Mouse (Mus musculus) heart, postnatal 0 days (tissue): ENCODE results near the gene Tmem30c. TPM values are rescaled to one million over a fixed set of nuclear protein-coding genes. Genes with fewer than 3 reads are reported as not detected.

Source experiments
- ATAC-seq: fragments of 200-750 bp; cut with Nextera tagmentation; 2 replicates; pipeline ENCODE4 v1.8.0; 2017; ENCODE audit warnings: low read depth, moderate number of reproducible peaks, moderate library complexity; ENCODE audit not compliant: insufficient read depth
- DNase-seq: peaks from one replicate; pipeline ENCODE4 v3.0.0-alpha.2; 2016; ENCODE audit warnings: low spot score
- H3K27ac ChIP-seq: fragments of 300-500 bp; sonication (generic); 2 replicates; pipeline ENCODE4 v1.5.1; 2014; ENCODE audit warnings: low read depth, mild to moderate bottlenecking
- H3K27me3 ChIP-seq: fragments of 300-500 bp; sonication (generic); 2 replicates; pipeline ENCODE4 v1.6.1; 2014; ENCODE audit warnings: low read length, mixed read lengths; ENCODE audit not compliant: control insufficient read depth, insufficient read depth
- H3K36me3 ChIP-seq: fragments of 300-500 bp; sonication (generic); replicated peaks from 2 replicates; pipeline ENCODE4 v1.6.1; 2014; ENCODE audit warnings: low read length, mixed read lengths; ENCODE audit not compliant: control insufficient read depth, insufficient read depth
- H3K4me1 ChIP-seq: fragments of 300-500 bp; sonication (generic); 2 replicates; pipeline ENCODE4 v1.6.1; 2014; ENCODE audit warnings: antibody characterized with exemption; ENCODE audit not compliant: control insufficient read depth, insufficient read depth
- H3K4me2 ChIP-seq: fragments of 300-500 bp; sonication (generic); 2 replicates; pipeline ENCODE4 v1.6.1; 2014; ENCODE audit warnings: low read depth, mild to moderate bottlenecking, low read length, moderate library complexity
- H3K4me3 ChIP-seq: fragments of 300-500 bp; sonication (generic); 2 replicates; pipeline ENCODE4 v1.5.1; 2014; ENCODE audit warnings: low read depth, low read length
- H3K9ac ChIP-seq: fragments of 300-500 bp; sonication (generic); replicated peaks from 2 replicates; pipeline ENCODE4 v1.6.1; 2014; ENCODE audit warnings: low read depth, low read length, mixed read lengths
- H3K9me3 ChIP-seq: fragments of 300-500 bp; sonication (generic); replicated peaks from 2 replicates; pipeline ENCODE4 v1.6.1; 2016; ENCODE audit warnings: low read length; ENCODE audit not compliant: control insufficient read depth
- CTCF ChIP-seq: IDR thresholded peaks from 2 replicates; pipeline ENCODE4 v1.5.1; 2016; ENCODE audit warnings: antibody characterized with exemption, control low read depth, low read depth
- EP300 ChIP-seq: IDR thresholded peaks from 2 replicates; pipeline ENCODE4 v1.6.1; 2016; ENCODE audit warnings: antibody characterized with exemption, low read depth
- WGBS: fragments of 180-500 bp; shearing (Covaris S2); extraction: QIAGEN DNeasy Blood & Tissue Kit; methylation state at CpG from one replicate; pipeline ENCODE4 v1.1.7; 2014; 5-methylcytosine and 5-hydroxymethylcytosine counted together
- polyA plus RNA-seq: library from polyadenylated mRNA; unstranded; fragments of >200 nt; fragmentation: Nextera tagmentation; extraction: Ambion mirVana; gene quantifications from 2 replicates; pipeline ENCODE4 v1.2.1, GENCODE M21; 2015
- total RNA-seq: library from RNA; depleted of rRNA; stranded (reverse); fragments of >200 nt; gene quantifications from 2 replicates; pipeline ENCODE4 v1.2.3, GENCODE M21; 2014; ENCODE audit warnings: low replicate concordance

Tmem30c gene
- total and polyA plus RNA-seq, 2 experiments from 2014 or later, result 0.04 TPM; not detected in 1

DNA sequence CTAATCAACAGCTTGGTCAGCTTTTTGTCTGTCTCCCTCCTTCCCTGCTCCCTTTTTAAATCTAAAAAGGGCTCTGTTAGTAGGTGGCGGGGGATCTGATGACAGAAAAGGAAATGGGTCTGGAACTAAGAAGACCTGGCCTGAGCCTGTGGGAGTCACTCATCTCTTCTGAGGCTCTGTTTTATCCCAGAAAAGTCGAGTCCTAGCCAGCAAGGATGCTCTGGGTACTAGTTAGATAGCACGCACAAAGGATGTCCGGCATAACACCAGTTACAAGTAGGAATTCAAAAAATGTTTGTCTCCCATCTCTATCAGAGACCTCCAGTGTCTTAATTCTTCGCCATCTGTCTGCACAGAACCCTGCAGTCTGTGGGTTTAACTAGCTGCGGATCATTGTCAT, 12.8 kb upstream of the Tmem30c start:
- no peak for ATAC-seq
- no peaks in the 10 kb centered on the region for H3K27me3 ChIP-seq
- no peak overlapping the region for H3K27ac ChIP-seq
- no peak overlapping the region for H3K4me3 ChIP-seq
- H3K4me1 ChIP-seq, result no peaks in the 10 kb centered on the region
- no peak for DNase-seq
- no peak for TF ChIP-seq CTCF
- no peak for TF ChIP-seq EP300
- WGBS, result 60% methylated on average over 6 of the region's 6 CpGs
- no peak overlapping the region for H3K9ac ChIP-seq
- no peaks in the 10 kb centered on the region; the same call in none of the 2 replicates for H3K36me3 ChIP-seq
- no peak overlapping the region for H3K4me2 ChIP-seq
- H3K9me3 ChIP-seq, result no peaks in the 10 kb centered on the region

- no peak overlapping the region for H3K9ac ChIP-seq
- H3K4me2 ChIP-seq, result no peak overlapping the region
- no peaks in the 10 kb centered on the region for H3K4me1 ChIP-seq
- DNase-seq (no peak), ATAC-seq (no peak)
- no peak overlapping the region for H3K4me3 ChIP-seq
- TF ChIP-seq EP300 (no peak), CTCF (no peak)
- no peak overlapping the region for H3K27ac ChIP-seq
- H3K9me3 ChIP-seq, result no peaks in the 10 kb centered on the region
- no peaks in the 10 kb centered on the region for H3K27me3 ChIP-seq
- 80% methylated on average over 19 of the region's 19 CpGs for WGBS
- H3K36me3 ChIP-seq, result no peaks in the 10 kb centered on the region; the same call in none of the 2 replicates
These were observed 11.1 kb upstream of the Tmem30c start for GRCm38 (mm10) chr16:57303716-57304115.

DNA sequence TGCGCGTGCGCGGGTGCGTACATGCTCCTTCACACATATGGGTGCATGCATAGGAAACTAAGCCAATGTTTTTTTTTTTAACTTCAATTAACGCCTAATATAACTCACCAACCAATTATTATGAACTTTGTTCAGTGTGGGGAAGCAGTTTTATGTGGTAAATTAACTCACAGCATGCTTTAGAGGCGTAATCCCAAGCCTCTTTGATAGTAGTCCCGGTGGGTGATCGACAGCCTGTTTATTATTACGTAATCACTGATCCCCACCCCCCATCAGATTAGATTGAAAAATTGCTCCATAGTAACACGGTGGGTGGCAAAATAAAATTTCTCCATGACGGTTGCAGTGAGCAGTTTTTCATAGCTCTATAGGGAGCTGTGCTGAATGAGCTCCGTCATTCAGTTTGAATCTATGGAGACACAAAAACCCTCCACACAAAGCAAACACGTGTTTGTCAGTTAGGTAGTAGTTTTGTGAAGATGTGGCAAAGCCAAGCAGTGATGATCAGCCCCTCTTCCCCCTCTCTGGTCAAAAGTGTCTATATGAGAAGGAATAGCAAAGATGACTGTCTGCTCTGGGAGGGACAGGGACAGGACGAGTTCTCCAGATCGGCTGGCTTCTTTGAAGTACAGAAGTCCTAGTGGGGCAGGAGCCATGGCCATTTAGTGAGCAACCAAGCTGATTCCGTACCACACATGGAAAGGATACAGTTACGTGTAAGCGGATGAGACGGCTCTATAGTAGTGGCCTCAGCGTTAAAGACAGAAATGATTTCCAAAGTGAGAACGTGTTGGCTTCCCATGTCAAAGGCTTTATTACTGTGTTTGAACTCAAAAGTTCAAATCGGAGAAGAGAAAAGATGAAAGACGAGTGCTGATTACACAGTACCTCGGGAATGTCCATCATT, 10.4 kb upstream of the Tmem30c start:
- DNase-seq (no peak), ATAC-seq (no peak)
- Histone ChIP-seq H3K4me1 (no peaks in the 10 kb centered on the region), H3K9me3 (no peaks in the 10 kb centered on the region), H3K36me3 (no peaks in the 10 kb centered on the region; the same call in none of the 2 replicates), H3K4me3 (no peak overlapping the region), H3K9ac (no peak overlapping the region), H3K4me2 (no peak overlapping the region), H3K27me3 (no peaks in the 10 kb centered on the region), H3K27ac (no peak overlapping the region)
- TF ChIP-seq EP300 (no peak), CTCF (no peak)
- WGBS, result 88% methylated on average over 25 of the region's 25 CpGs

- ATAC-seq (no peak), DNase-seq (no peak)
- no peak overlapping the region for H3K9ac ChIP-seq
- H3K27ac ChIP-seq, result no peak overlapping the region
- H3K9me3 ChIP-seq, result no peaks in the 10 kb centered on the region
- H3K4me2 ChIP-seq, result no peak overlapping the region
- no peaks in the 10 kb centered on the region for H3K4me1 ChIP-seq
- no peak overlapping the region for H3K4me3 ChIP-seq
- H3K36me3 ChIP-seq, result no peaks in the 10 kb centered on the region; the same call in none of the 2 replicates
- no peak for TF ChIP-seq CTCF
- TF ChIP-seq EP300, result no peak
- H3K27me3 ChIP-seq, result no peaks in the 10 kb centered on the region
- WGBS, result 59% methylated on average over 9 of the region's 9 CpGs
These were observed 8.9 kb upstream of the Tmem30c start for GRCm38 (mm10) chr16:57301512-57302115.

DNA sequence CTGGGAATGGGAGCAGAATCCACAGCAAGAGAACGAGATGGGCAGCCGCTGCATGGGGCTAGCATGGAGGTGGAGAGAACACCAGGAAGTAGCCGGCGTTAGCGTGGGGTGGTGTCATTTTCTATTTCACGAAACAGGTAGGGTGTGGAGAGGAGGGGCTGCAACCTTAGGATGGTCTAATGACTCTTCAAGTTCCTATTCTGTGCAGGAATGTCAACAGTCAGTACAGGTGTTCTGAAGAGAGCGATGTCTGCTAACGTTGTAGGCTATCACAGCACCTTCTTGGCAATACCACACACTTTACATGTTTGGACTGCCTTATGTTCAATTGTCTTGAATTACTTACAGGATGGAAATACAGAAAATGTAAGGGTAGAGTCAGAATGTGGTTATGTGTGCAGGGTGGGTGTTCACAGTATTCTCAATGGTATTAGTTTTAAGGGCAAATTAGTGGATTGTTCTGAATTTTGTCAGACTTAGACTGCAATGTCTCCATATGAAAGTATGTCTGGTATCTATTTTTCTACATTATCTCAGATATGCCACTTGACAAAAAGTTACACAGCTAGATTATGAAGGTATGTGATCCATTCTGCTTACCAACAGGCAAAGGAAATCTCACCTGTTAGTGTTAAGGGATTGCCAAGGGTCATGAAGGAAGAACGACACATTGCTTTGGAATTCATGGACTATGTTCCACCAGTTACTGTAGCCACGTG, 2.7 kb upstream of the Tmem30c start:
- WGBS, result 76% methylated on average over 10 of the region's 10 CpGs
- no peak overlapping the region for H3K9ac ChIP-seq
- no peak for DNase-seq

More for the DNA sequence above, 2.7 kb upstream of the Tmem30c start:
- TF ChIP-seq CTCF, result no peak
- no peak for TF ChIP-seq EP300
- Histone ChIP-seq H3K4me2 (no peak overlapping the region), H3K9me3 (no peaks in the 10 kb centered on the region), H3K27me3 (no peaks in the 10 kb centered on the region), H3K36me3 (no peaks in the 10 kb centered on the region), H3K27ac (no peak overlapping the region), H3K4me1 (no peaks in the 10 kb centered on the region), H3K4me3 (no peak overlapping the region)
- no peak for ATAC-seq
